Mouse (Mus musculus): ENCODE measurements around the gene Chpt1. TPM values are rescaled to one million over a fixed set of nuclear protein-coding genes. Genes with fewer than 3 reads are reported as not detected.

Gene Chpt1
- polyA plus RNA-seq, 1 experiment from 2014 or later, result 20.6 TPM

- H3K4me1 ChIP-seq (ENCODE audit: control insufficient read depth, insufficient read depth, low read length), result no peaks in the 10 kb centered on the region
- no peak overlapping the region for H3K4me3 ChIP-seq (ENCODE audit: low read depth, low read length)
- H3K9ac ChIP-seq (ENCODE audit: low read length), result no peak overlapping the region
- no peaks in the 10 kb centered on the region for H3K9me3 ChIP-seq (ENCODE audit: control insufficient read depth, low read length)
- H3K27ac ChIP-seq (ENCODE audit: low read depth, low read length), result no peak overlapping the region
- no peak overlapping the region for H3K4me2 ChIP-seq
- no peaks in the 10 kb centered on the region; the same call in 1 of the 2 replicates for H3K36me3 ChIP-seq (ENCODE audit: control insufficient read depth, insufficient read depth, low read length)
- WGBS, result 86% methylated on average over 11 of the region's 11 CpGs
- no peaks in the 10 kb centered on the region for H3K27me3 ChIP-seq (ENCODE audit: control insufficient read depth, insufficient read depth, low read length)
- DNase-seq (ENCODE audit: low spot score, missing footprints) (no peak), ATAC-seq (ENCODE audit: low FRiP score) (no peak)
These were observed 83.7 kb downstream of the Chpt1 start for GRCm38 (mm10) chr10:88420141-88420541.

GRCm38 (mm10) chr10:88417686-88418085, 86.2 kb downstream of the Chpt1 start:
- Histone ChIP-seq H3K4me3 (ENCODE audit: low read depth, low read length) (no peak overlapping the region), H3K9me3 (ENCODE audit: control insufficient read depth, low read length) (no peaks in the 10 kb centered on the region), H3K9ac (ENCODE audit: low read length) (no peak overlapping the region), H3K36me3 (ENCODE audit: control insufficient read depth, insufficient read depth, low read length) (no peaks in the 10 kb centered on the region; the same call in 1 of the 2 replicates), H3K27ac (ENCODE audit: low read depth, low read length) (no peak overlapping the region), H3K4me1 (ENCODE audit: control insufficient read depth, insufficient read depth, low read length) (no peaks in the 10 kb centered on the region), H3K27me3 (ENCODE audit: control insufficient read depth, insufficient read depth, low read length) (no peaks in the 10 kb centered on the region), H3K4me2 (no peak overlapping the region)
- WGBS, result 87% methylated on average over 5 of the region's 5 CpGs
- ATAC-seq (ENCODE audit: low FRiP score), result no peak
- no peak for DNase-seq (ENCODE audit: low spot score, missing footprints)

GRCm38 (mm10) chr10:88412290-88412995, 91.4 kb downstream of the Chpt1 start:
- Histone ChIP-seq H3K9me3 (ENCODE audit: control insufficient read depth, low read length) (no peaks in the 10 kb centered on the region), H3K4me2 (no peak overlapping the region), H3K4me3 (ENCODE audit: low read depth, low read length) (no peak overlapping the region), H3K36me3 (ENCODE audit: control insufficient read depth, insufficient read depth, low read length) (no peaks in the 10 kb centered on the region), H3K27me3 (ENCODE audit: control insufficient read depth, insufficient read depth, low read length) (no peaks in the 10 kb centered on the region), H3K27ac (ENCODE audit: low read depth, low read length) (no peak overlapping the region), H3K4me1 (ENCODE audit: control insufficient read depth, insufficient read depth, low read length) (no peaks in the 10 kb centered on the region), H3K9ac (ENCODE audit: low read length) (no peak overlapping the region)
- 84% methylated on average over 17 of the region's 17 CpGs for WGBS
- no peak for DNase-seq (ENCODE audit: low spot score, missing footprints)
- ATAC-seq (ENCODE audit: low FRiP score), result no peak

- Histone ChIP-seq H3K36me3 (ENCODE audit: control insufficient read depth, insufficient read depth, low read length) (no peaks in the 10 kb centered on the region), H3K4me2 (no peak overlapping the region), H3K9me3 (ENCODE audit: control insufficient read depth, low read length) (no peaks in the 10 kb centered on the region), H3K4me1 (ENCODE audit: control insufficient read depth, insufficient read depth, low read length) (no peaks in the 10 kb centered on the region), H3K4me3 (ENCODE audit: low read depth, low read length) (no peak overlapping the region), H3K27ac (ENCODE audit: low read depth, low read length) (no peak overlapping the region), H3K27me3 (ENCODE audit: control insufficient read depth, insufficient read depth, low read length) (no peaks in the 10 kb centered on the region), H3K9ac (ENCODE audit: low read length) (no peak overlapping the region)
- WGBS, result 68% methylated on average over 2 of the region's 2 CpGs
- DNase-seq (ENCODE audit: low spot score, missing footprints) (no peak), ATAC-seq (ENCODE audit: low FRiP score) (no peak)
These were observed 94.1 kb downstream of the Chpt1 start for GRCm38 (mm10) chr10:88409751-88410150.

GRCm38 (mm10) chr10:88407875-88408631, 95.8 kb downstream of the Chpt1 start:
- no peak overlapping the region for H3K27ac ChIP-seq (ENCODE audit: low read depth, low read length)
- no peaks in the 10 kb centered on the region for H3K27me3 ChIP-seq (ENCODE audit: control insufficient read depth, insufficient read depth, low read length)
- H3K4me2 ChIP-seq, result no peak overlapping the region
- no peak overlapping the region for H3K4me3 ChIP-seq (ENCODE audit: low read depth, low read length)
- no peaks in the 10 kb centered on the region for H3K36me3 ChIP-seq (ENCODE audit: control insufficient read depth, insufficient read depth, low read length)
- no peak for ATAC-seq (ENCODE audit: low FRiP score)
- no peaks in the 10 kb centered on the region for H3K9me3 ChIP-seq (ENCODE audit: control insufficient read depth, low read length)
- no peak for DNase-seq (ENCODE audit: low spot score, missing footprints)
- H3K4me1 ChIP-seq (ENCODE audit: control insufficient read depth, insufficient read depth, low read length), result no peaks in the 10 kb centered on the region
- WGBS, result 92% methylated on average over 12 of the region's 12 CpGs
- H3K9ac ChIP-seq (ENCODE audit: low read length), result no peak overlapping the region

- H3K4me2 ChIP-seq, result no peak overlapping the region
- H3K4me3 ChIP-seq (ENCODE audit: low read depth, low read length), result no peak overlapping the region
- no peaks in the 10 kb centered on the region for H3K27me3 ChIP-seq (ENCODE audit: control insufficient read depth, insufficient read depth, low read length)
- 87% methylated on average over 7 of the region's 7 CpGs for WGBS
- no peaks in the 10 kb centered on the region for H3K9me3 ChIP-seq (ENCODE audit: control insufficient read depth, low read length)
- no peak overlapping the region for H3K9ac ChIP-seq (ENCODE audit: low read length)
- no peak overlapping the region for H3K27ac ChIP-seq (ENCODE audit: low read depth, low read length)
- no peaks in the 10 kb centered on the region for H3K4me1 ChIP-seq (ENCODE audit: control insufficient read depth, insufficient read depth, low read length)
- H3K36me3 ChIP-seq (ENCODE audit: control insufficient read depth, insufficient read depth, low read length), result no peaks in the 10 kb centered on the region
- DNase-seq (ENCODE audit: low spot score, missing footprints), result peak; percentile 17
- ATAC-seq (ENCODE audit: low FRiP score), result no peak
These were observed 98.1 kb downstream of the Chpt1 start for GRCm38 (mm10) chr10:88405812-88406211.

- no peak overlapping the region for H3K9ac ChIP-seq (ENCODE audit: low read length)
- H3K4me2 ChIP-seq, result no peak overlapping the region
- DNase-seq (ENCODE audit: low spot score, missing footprints), result peak; percentile 17
- ATAC-seq (ENCODE audit: low FRiP score), result no peak
- H3K4me3 ChIP-seq (ENCODE audit: low read depth, low read length), result no peak overlapping the region
- no peaks in the 10 kb centered on the region for H3K9me3 ChIP-seq (ENCODE audit: control insufficient read depth, low read length)
- WGBS, result 83% methylated on average over 6 of the region's 6 CpGs
- H3K27ac ChIP-seq (ENCODE audit: low read depth, low read length), result no peak overlapping the region
- no peaks in the 10 kb centered on the region for H3K27me3 ChIP-seq (ENCODE audit: control insufficient read depth, insufficient read depth, low read length)
- no peaks in the 10 kb centered on the region for H3K36me3 ChIP-seq (ENCODE audit: control insufficient read depth, insufficient read depth, low read length)
- H3K4me1 ChIP-seq (ENCODE audit: control insufficient read depth, insufficient read depth, low read length), result no peaks in the 10 kb centered on the region
These were observed 99.7 kb downstream of the Chpt1 start for GRCm38 (mm10) chr10:88404220-88404619.

GRCm38 (mm10) chr10:88403021-88403420, 100.9 kb downstream of the Chpt1 start:
- WGBS, result 94% methylated on average over 4 of the region's 4 CpGs

More at GRCm38 (mm10) chr10:88403021-88403420, 100.9 kb downstream of the Chpt1 start:
- H3K4me2 ChIP-seq, result no peak overlapping the region
- no peak for ATAC-seq (ENCODE audit: low FRiP score)
- no peak overlapping the region for H3K9ac ChIP-seq (ENCODE audit: low read length)
- DNase-seq (ENCODE audit: low spot score, missing footprints), result no peak
- no peaks in the 10 kb centered on the region for H3K4me1 ChIP-seq (ENCODE audit: control insufficient read depth, insufficient read depth, low read length)
- H3K27me3 ChIP-seq (ENCODE audit: control insufficient read depth, insufficient read depth, low read length), result no peaks in the 10 kb centered on the region
- no peaks in the 10 kb centered on the region for H3K9me3 ChIP-seq (ENCODE audit: control insufficient read depth, low read length)
- no peak overlapping the region for H3K4me3 ChIP-seq (ENCODE audit: low read depth, low read length)
- no peaks in the 10 kb centered on the region for H3K36me3 ChIP-seq (ENCODE audit: control insufficient read depth, insufficient read depth, low read length)
- no peak overlapping the region for H3K27ac ChIP-seq (ENCODE audit: low read depth, low read length)
